Mouse (Mus musculus) adrenal gland, adult 8-10 months (tissue): ENCODE measurements around the gene Anp32a. TPM values are rescaled to one million over a fixed set of nuclear protein-coding genes. Genes with fewer than 3 reads are reported as not detected.

Experiments
- DNase-seq: peaks from one replicate; pipeline ENCODE4 v3.0.0; 2022
- total RNA-seq, 4 experiments: library from RNA; stranded (reverse); gene quantifications; 2 replicates each; pipeline ENCODE4 v1.2.4; 2022

Gene Anp32a
- total RNA-seq = 100 to 1,000 TPM; 271 to 383 (median 310) TPM

GRCm38 (mm10) chr9:62341123-62341486, at the start of gene Anp32a:
TSS of gene Anp32a (plus strand) at chr9:62341293.
- DNase-seq = peak; percentile 97

GRCm38 (mm10) chr9:62295006-62295698, 45.9 kb upstream of the Anp32a start:
- peak; percentile 61 for DNase-seq

- DNase-seq = no peak
Observed at GRCm38 (mm10) chr9:62296891-62297290, 44.2 kb upstream of the Anp32a start.

- no peak for DNase-seq
Observed at GRCm38 (mm10) chr9:62315556-62315955, 25.5 kb upstream of the Anp32a start.

- no peak for DNase-seq
Observed at GRCm38 (mm10) chr9:62318729-62319128, 22.4 kb upstream of the Anp32a start.

- no peak for DNase-seq
Observed at GRCm38 (mm10) chr9:62323816-62324215, 17.3 kb upstream of the Anp32a start.

- no peak for DNase-seq
Observed at GRCm38 (mm10) chr9:62325965-62326364, 15.1 kb upstream of the Anp32a start.

GRCm38 (mm10) chr9:62334298-62334825, 6.7 kb upstream of the Anp32a start:
- no peak for DNase-seq

GRCm38 (mm10) chr9:62335396-62335795, 5.7 kb upstream of the Anp32a start:
- DNase-seq = no peak

GRCm38 (mm10) chr9:62337924-62338635, 3.0 kb upstream of the Anp32a start:
- no peak for DNase-seq

- no peak for DNase-seq
Observed at GRCm38 (mm10) chr9:62338636-62339191, 2.4 kb upstream of the Anp32a start.

- no peak for DNase-seq
Observed at GRCm38 (mm10) chr9:62340301-62341122, 581 bp upstream of the Anp32a start.

- no peak for DNase-seq
Observed at GRCm38 (mm10) chr9:62341701-62342440, 778 bp downstream of the Anp32a start.

- DNase-seq = peak; percentile 57
Observed at GRCm38 (mm10) chr9:62342441-62343191, 1.5 kb downstream of the Anp32a start.

- peak; percentile 74 for DNase-seq
Observed at GRCm38 (mm10) chr9:62343192-62343903, 2.3 kb downstream of the Anp32a start.

GRCm38 (mm10) chr9:62343904-62344491, 2.9 kb downstream of the Anp32a start:
- DNase-seq = peak; percentile 57

- DNase-seq = peak; percentile 72
Observed at GRCm38 (mm10) chr9:62344545-62344944, 3.5 kb downstream of the Anp32a start.

GRCm38 (mm10) chr9:62345081-62345481, 4.0 kb downstream of the Anp32a start:
- peak; percentile 54 for DNase-seq

GRCm38 (mm10) chr9:62345633-62346387, 4.7 kb downstream of the Anp32a start:
- DNase-seq = no peak
